Comparison of ENCODE assay signal across 1 mouse cellular context in genomic region chr12:113151046-113151445, GRCm38 (mm10).
TF ChIP-seq lines count a peak whose summit lies in the region.

No protein-coding gene starts in this region.

TF ChIP-seq in MEL, 35 proteins besides CTCF, POLR2A, EP300 and RAD21:
- TF ChIP-seq CHD2 (IDR thresholded peaks at IDR 0.05; ENCODE audit: low read length) (no peak), ZNF384 (IDR thresholded peaks at IDR 0.05; ENCODE audit: low read depth, low read length) (no peak), GATA1 (IDR thresholded peaks at IDR 0.05; ENCODE audit: low read depth, low read length) (0 out of 2 replicates have a peak, but pooled peaks have one; percentile 19), MAFK (IDR thresholded peaks at IDR 0.05; ENCODE audit: borderline replicate concordance, low read depth, low read length) (no peak), TCF12 (IDR thresholded peaks at IDR 0.05; ENCODE audit: low read depth, low read length) (no peak)
